Mouse (Mus musculus): Measurements from ENCODE around the gene 1810055G02Rik. TPM values are rescaled to one million over a fixed set of nuclear protein-coding genes. Genes with fewer than 3 reads are reported as not detected.

The 1810055G02Rik gene
- polyA plus RNA-seq, 1 experiment from 2014 or later: 30.3 TPM

GRCm38 (mm10) chr19:3739650-3740049, 31.6 kb downstream of the 1810055G02Rik start:
- no peak for ATAC-seq (replicated peaks; ENCODE audit: insufficient number of reproducible peaks, low FRiP score, low TSS enrichment)
- Histone ChIP-seq H3K4me1 (ENCODE audit: control insufficient read depth, insufficient read depth, low read length) (no peaks in the 10 kb centered on the region), H3K9me3 (replicated peaks; ENCODE audit: control insufficient read depth, low read length) (no peaks in the 10 kb centered on the region), H3K27me3 (ENCODE audit: control insufficient read depth, insufficient read depth, low read length) (no peaks in the 10 kb centered on the region), H3K4me2 (no peak overlapping the region), H3K9ac (ENCODE audit: low read depth, low read length) (no peak overlapping the region), H3K36me3 (ENCODE audit: control insufficient read depth, insufficient read depth, low read length) (no peaks in the 10 kb centered on the region), H3K27ac (ENCODE audit: low read depth, low read length) (no peak overlapping the region), H3K4me3 (ENCODE audit: low read depth, low read length) (no peak overlapping the region)
- 88% methylated on average over 7 of the region's 7 CpGs for WGBS (ENCODE audit: insufficient replicate concordance)

- Histone ChIP-seq H3K9me3 (replicated peaks; ENCODE audit: control insufficient read depth, low read length) (peaks cover 2% of the 10 kb centered on the region; the same call in 1 of the 2 replicates), H3K36me3 (ENCODE audit: control insufficient read depth, insufficient read depth, low read length) (no peaks in the 10 kb centered on the region), H3K4me2 (no peak overlapping the region), H3K27me3 (ENCODE audit: control insufficient read depth, insufficient read depth, low read length) (no peaks in the 10 kb centered on the region), H3K9ac (ENCODE audit: low read depth, low read length) (no peak overlapping the region), H3K4me3 (ENCODE audit: low read depth, low read length) (no peak overlapping the region), H3K27ac (ENCODE audit: low read depth, low read length) (no peak overlapping the region), H3K4me1 (ENCODE audit: control insufficient read depth, insufficient read depth, low read length) (no peaks in the 10 kb centered on the region)
- WGBS (ENCODE audit: insufficient replicate concordance): 54% methylated on average over 4 of the region's 4 CpGs
- no peak for ATAC-seq (replicated peaks; ENCODE audit: insufficient number of reproducible peaks, low FRiP score, low TSS enrichment)
These were observed 34.6 kb downstream of the 1810055G02Rik start for GRCm38 (mm10) chr19:3742716-3743115.

- no peak overlapping the region for H3K27ac ChIP-seq (ENCODE audit: low read depth, low read length)
- H3K4me1 ChIP-seq (ENCODE audit: control insufficient read depth, insufficient read depth, low read length): no peaks in the 10 kb centered on the region
- ATAC-seq (replicated peaks; ENCODE audit: insufficient number of reproducible peaks, low FRiP score, low TSS enrichment): no peak
- H3K4me2 ChIP-seq: no peak overlapping the region
- no peak overlapping the region for H3K9ac ChIP-seq (ENCODE audit: low read depth, low read length)
- H3K36me3 ChIP-seq (ENCODE audit: control insufficient read depth, insufficient read depth, low read length): no peaks in the 10 kb centered on the region
- 86% methylated on average over 7 of the region's 7 CpGs for WGBS (ENCODE audit: insufficient replicate concordance)
- H3K9me3 ChIP-seq (replicated peaks; ENCODE audit: control insufficient read depth, low read length): peaks cover 6% of the 10 kb centered on the region; the same call in 1 of the 2 replicates
- no peaks in the 10 kb centered on the region for H3K27me3 ChIP-seq (ENCODE audit: control insufficient read depth, insufficient read depth, low read length)
- H3K4me3 ChIP-seq (ENCODE audit: low read depth, low read length): no peak overlapping the region
These were observed 35.3 kb downstream of the 1810055G02Rik start for GRCm38 (mm10) chr19:3743362-3743761.

- ATAC-seq (replicated peaks; ENCODE audit: insufficient number of reproducible peaks, low FRiP score, low TSS enrichment): no peak
- H3K4me2 ChIP-seq: peak overlapping the region; percentile 86
- no peaks in the 10 kb centered on the region for H3K4me1 ChIP-seq (ENCODE audit: control insufficient read depth, insufficient read depth, low read length)
- H3K9me3 ChIP-seq (replicated peaks; ENCODE audit: control insufficient read depth, low read length): peaks cover 7% of the 10 kb centered on the region; the same call in 1 of the 2 replicates
- no peaks in the 10 kb centered on the region for H3K36me3 ChIP-seq (ENCODE audit: control insufficient read depth, insufficient read depth, low read length)
- H3K4me3 ChIP-seq (ENCODE audit: low read depth, low read length): peak overlapping the region; percentile 58
- H3K9ac ChIP-seq (ENCODE audit: low read depth, low read length): peak overlapping the region; percentile 78
- no peaks in the 10 kb centered on the region for H3K27me3 ChIP-seq (ENCODE audit: control insufficient read depth, insufficient read depth, low read length)
- no peak overlapping the region for H3K27ac ChIP-seq (ENCODE audit: low read depth, low read length)
- WGBS (ENCODE audit: insufficient replicate concordance): 6% methylated on average over 13 of the region's 13 CpGs
These were observed 35.9 kb downstream of the 1810055G02Rik start for GRCm38 (mm10) chr19:3743851-3744512.

- Histone ChIP-seq H3K27ac (ENCODE audit: low read depth, low read length) (no peak overlapping the region), H3K4me1 (ENCODE audit: control insufficient read depth, insufficient read depth, low read length) (no peaks in the 10 kb centered on the region), H3K4me2 (no peak overlapping the region), H3K36me3 (ENCODE audit: control insufficient read depth, insufficient read depth, low read length) (no peaks in the 10 kb centered on the region), H3K27me3 (ENCODE audit: control insufficient read depth, insufficient read depth, low read length) (no peaks in the 10 kb centered on the region), H3K9me3 (replicated peaks; ENCODE audit: control insufficient read depth, low read length) (peaks cover 4% of the 10 kb centered on the region; the same call in 1 of the 2 replicates), H3K4me3 (ENCODE audit: low read depth, low read length) (no peak overlapping the region), H3K9ac (ENCODE audit: low read depth, low read length) (no peak overlapping the region)
- ATAC-seq (replicated peaks; ENCODE audit: insufficient number of reproducible peaks, low FRiP score, low TSS enrichment): no peak
- whole genome bisulfite sequencing (ENCODE audit: insufficient replicate concordance): 47% methylated on average over 8 of the region's 8 CpGs
These were observed 44.6 kb downstream of the 1810055G02Rik start for GRCm38 (mm10) chr19:3752621-3753239.

GRCm38 (mm10) chr19:3753240-3753633, 45.1 kb downstream of the 1810055G02Rik start:
- Histone ChIP-seq H3K27me3 (ENCODE audit: control insufficient read depth, insufficient read depth, low read length) (no peaks in the 10 kb centered on the region), H3K36me3 (ENCODE audit: control insufficient read depth, insufficient read depth, low read length) (no peaks in the 10 kb centered on the region), H3K9me3 (replicated peaks; ENCODE audit: control insufficient read depth, low read length) (peaks cover 2% of the 10 kb centered on the region; the same call in 1 of the 2 replicates), H3K9ac (ENCODE audit: low read depth, low read length) (no peak overlapping the region), H3K4me2 (no peak overlapping the region), H3K4me3 (ENCODE audit: low read depth, low read length) (no peak overlapping the region), H3K27ac (ENCODE audit: low read depth, low read length) (no peak overlapping the region), H3K4me1 (ENCODE audit: control insufficient read depth, insufficient read depth, low read length) (no peaks in the 10 kb centered on the region)
- WGBS (ENCODE audit: insufficient replicate concordance): 48% methylated on average over 1 of the region's 1 CpGs
- ATAC-seq (replicated peaks; ENCODE audit: insufficient number of reproducible peaks, low FRiP score, low TSS enrichment): no peak

GRCm38 (mm10) chr19:3753738-3754137, 45.6 kb downstream of the 1810055G02Rik start:
- H3K4me2 ChIP-seq: no peak overlapping the region
- H3K4me1 ChIP-seq (ENCODE audit: control insufficient read depth, insufficient read depth, low read length): no peaks in the 10 kb centered on the region
- no peak overlapping the region for H3K4me3 ChIP-seq (ENCODE audit: low read depth, low read length)
- no peak overlapping the region for H3K27ac ChIP-seq (ENCODE audit: low read depth, low read length)
- H3K27me3 ChIP-seq (ENCODE audit: control insufficient read depth, insufficient read depth, low read length): no peaks in the 10 kb centered on the region
- H3K9me3 ChIP-seq (replicated peaks; ENCODE audit: control insufficient read depth, low read length): no peaks in the 10 kb centered on the region
- WGBS (ENCODE audit: insufficient replicate concordance): 46% methylated on average over 8 of the region's 8 CpGs
- no peak for ATAC-seq (replicated peaks; ENCODE audit: insufficient number of reproducible peaks, low FRiP score, low TSS enrichment)
- H3K36me3 ChIP-seq (ENCODE audit: control insufficient read depth, insufficient read depth, low read length): no peaks in the 10 kb centered on the region
- no peak overlapping the region for H3K9ac ChIP-seq (ENCODE audit: low read depth, low read length)

GRCm38 (mm10) chr19:3757861-3758260, 49.8 kb downstream of the 1810055G02Rik start:
- no peak for ATAC-seq (replicated peaks; ENCODE audit: insufficient number of reproducible peaks, low FRiP score, low TSS enrichment)
- Histone ChIP-seq H3K4me2 (no peak overlapping the region), H3K27me3 (ENCODE audit: control insufficient read depth, insufficient read depth, low read length) (no peaks in the 10 kb centered on the region), H3K36me3 (ENCODE audit: control insufficient read depth, insufficient read depth, low read length) (no peaks in the 10 kb centered on the region), H3K9me3 (replicated peaks; ENCODE audit: control insufficient read depth, low read length) (no peaks in the 10 kb centered on the region), H3K4me3 (ENCODE audit: low read depth, low read length) (no peak overlapping the region), H3K9ac (ENCODE audit: low read depth, low read length) (no peak overlapping the region), H3K27ac (ENCODE audit: low read depth, low read length) (no peak overlapping the region), H3K4me1 (ENCODE audit: control insufficient read depth, insufficient read depth, low read length) (no peaks in the 10 kb centered on the region)
- WGBS (ENCODE audit: insufficient replicate concordance): 65% methylated on average over 1 of the region's 1 CpGs
